Mouse (Mus musculus) limb, embryonic 12.5 days (tissue): Measurements from ENCODE around the gene Tfeb. TPM values are rescaled to one million over a fixed set of nuclear protein-coding genes. Genes with fewer than 3 reads are reported as not detected.

Experiments
- ATAC-seq: fragments of 200-750 bp; cut with Nextera tagmentation; 2 replicates; pipeline ENCODE4 v1.8.0; 2017; ENCODE audit warnings: low read depth, moderate TSS enrichment; ENCODE audit not compliant: insufficient number of reproducible peaks, insufficient read depth, low FRiP score, low TSS enrichment
- H3K27ac ChIP-seq: fragments of 300-500 bp; sonication (generic); 2 replicates; pipeline ENCODE4 v1.5.1; 2016; ENCODE audit warnings: mild to moderate bottlenecking, moderate library complexity
- H3K27me3 ChIP-seq: fragments of 300-500 bp; sonication (generic); 2 replicates; pipeline ENCODE4 v1.6.1; 2016; ENCODE audit warnings: mild to moderate bottlenecking, moderate library complexity
- H3K36me3 ChIP-seq: fragments of 300-500 bp; sonication (generic); 2 replicates; pipeline ENCODE4 v1.6.1; 2016; ENCODE audit warnings: mild to moderate bottlenecking, moderate library complexity
- H3K4me1 ChIP-seq: fragments of 300-500 bp; sonication (generic); replicated peaks from 2 replicates; pipeline ENCODE4 v1.6.1; 2016
- H3K4me2 ChIP-seq: fragments of 300-500 bp; sonication (generic); 2 replicates; pipeline ENCODE4 v1.6.1; 2016; ENCODE audit warnings: mild to moderate bottlenecking, moderate library complexity
- H3K4me3 ChIP-seq: fragments of 300-500 bp; sonication (generic); replicated peaks from 2 replicates; pipeline ENCODE4 v1.5.1; 2016; ENCODE audit warnings: mild to moderate bottlenecking
- H3K9ac ChIP-seq: fragments of 300-500 bp; sonication (generic); replicated peaks from 2 replicates; pipeline ENCODE4 v1.6.1; 2016; ENCODE audit warnings: mild to moderate bottlenecking, moderate library complexity
- H3K9me3 ChIP-seq: fragments of 300-500 bp; sonication (generic); 2 replicates; pipeline ENCODE4 v1.6.1; 2016; ENCODE audit warnings: mild to moderate bottlenecking, moderate library complexity
- WGBS: fragments of 180-500 bp; shearing (Covaris S2); methylation state at CpG from one replicate; pipeline ENCODE4 v1.1.7; 2016; 5-methylcytosine and 5-hydroxymethylcytosine counted together
- polyA plus RNA-seq: library from polyadenylated mRNA; unstranded; fragments of >200 nt; fragmentation: Nextera tagmentation; extraction: Ambion mirVana; gene quantifications from 2 replicates; pipeline ENCODE4 v1.2.1, GENCODE M21; 2016

Gene Tfeb
- polyA plus RNA-seq, 1 experiment from 2014 or later: 8.8 TPM

GRCm38 (mm10) chr17:47792098-47792863 lies 55.5 kb downstream of the Tfeb start:
- no peaks in the 10 kb centered on the region for H3K36me3 ChIP-seq
- no peak overlapping the region for H3K4me3 ChIP-seq
- peaks cover 50% of the 10 kb centered on the region for H3K4me1 ChIP-seq
- no peak overlapping the region for H3K27ac ChIP-seq
- no peak overlapping the region; the same call in 1 of the 2 replicates for H3K9ac ChIP-seq
- peaks cover 22% of the 10 kb centered on the region for H3K27me3 ChIP-seq
- H3K4me2 ChIP-seq: no peak overlapping the region
- 0 out of 2 replicates have a peak, but pooled peaks cover 3% of the 10 kb centered on the region for H3K9me3 ChIP-seq
- ATAC-seq: no peak
- WGBS: 21% methylated on average over 15 of the region's 15 CpGs

- 0 out of 2 replicates have a peak, but pooled peaks cover 3% of the 10 kb centered on the region for H3K9me3 ChIP-seq
- ATAC-seq: peak; percentile 64
- H3K36me3 ChIP-seq: no peaks in the 10 kb centered on the region
- H3K27me3 ChIP-seq: peaks cover 17% of the 10 kb centered on the region
- no peak overlapping the region for H3K9ac ChIP-seq
- no peak overlapping the region for H3K4me2 ChIP-seq
- H3K27ac ChIP-seq: no peak overlapping the region
- WGBS: 12% methylated on average over 9 of the region's 9 CpGs
- H3K4me1 ChIP-seq: peaks cover 39% of the 10 kb centered on the region
- no peak overlapping the region for H3K4me3 ChIP-seq
Measured at GRCm38 (mm10) chr17:47793377-47793776, 56.5 kb downstream of the Tfeb start.

GRCm38 (mm10) chr17:47795446-47795845 lies 58.6 kb downstream of the Tfeb start:
- whole genome bisulfite sequencing: 29% methylated on average over 3 of the region's 3 CpGs
- no peak overlapping the region for H3K4me3 ChIP-seq
- ATAC-seq: no peak
- H3K27me3 ChIP-seq: peaks cover 12% of the 10 kb centered on the region
- no peak overlapping the region for H3K9ac ChIP-seq
- H3K36me3 ChIP-seq: no peaks in the 10 kb centered on the region
- 0 out of 2 replicates have a peak, but pooled peaks cover 3% of the 10 kb centered on the region for H3K9me3 ChIP-seq
- H3K4me1 ChIP-seq: peaks cover 29% of the 10 kb centered on the region
- H3K4me2 ChIP-seq: no peak overlapping the region
- no peak overlapping the region for H3K27ac ChIP-seq

GRCm38 (mm10) chr17:47796156-47796816 lies 59.5 kb downstream of the Tfeb start:
- H3K9me3 ChIP-seq: 0 out of 2 replicates have a peak, but pooled peaks cover 3% of the 10 kb centered on the region
- no peak for ATAC-seq
- H3K27me3 ChIP-seq: peaks cover 9% of the 10 kb centered on the region
- H3K4me1 ChIP-seq: peaks cover 29% of the 10 kb centered on the region
- H3K9ac ChIP-seq: no peak overlapping the region
- H3K27ac ChIP-seq: no peak overlapping the region
- H3K36me3 ChIP-seq: no peaks in the 10 kb centered on the region
- no peak overlapping the region for H3K4me2 ChIP-seq
- no peak overlapping the region for H3K4me3 ChIP-seq
- 35% methylated on average over 16 of the region's 16 CpGs for WGBS

- no peak for ATAC-seq
Measured at GRCm38 (mm10) chr17:47796968-47797367, 60.1 kb downstream of the Tfeb start.

GRCm38 (mm10) chr17:47797383-47797782 lies 60.6 kb downstream of the Tfeb start:
- no peak overlapping the region for H3K4me3 ChIP-seq
- 69% methylated on average over 9 of the region's 9 CpGs for WGBS
- H3K36me3 ChIP-seq: no peaks in the 10 kb centered on the region
- peaks cover 28% of the 10 kb centered on the region for H3K4me1 ChIP-seq
- H3K9ac ChIP-seq: no peak overlapping the region
- no peak for ATAC-seq
- no peaks in the 10 kb centered on the region for H3K27me3 ChIP-seq
- H3K27ac ChIP-seq: no peak overlapping the region
- no peak overlapping the region for H3K4me2 ChIP-seq
- H3K9me3 ChIP-seq: 0 out of 2 replicates have a peak, but pooled peaks cover 3% of the 10 kb centered on the region

More at GRCm38 (mm10) chr17:47796968-47797367, 60.1 kb downstream of the Tfeb start:
- Histone ChIP-seq H3K4me3 (no peak overlapping the region), H3K36me3 (no peaks in the 10 kb centered on the region), H3K9ac (no peak overlapping the region), H3K4me2 (no peak overlapping the region), H3K9me3 (0 out of 2 replicates have a peak, but pooled peaks cover 3% of the 10 kb centered on the region), H3K27ac (no peak overlapping the region), H3K27me3 (peaks cover 3% of the 10 kb centered on the region; the same call in 1 of the 2 replicates), H3K4me1 (peaks cover 28% of the 10 kb centered on the region)
- WGBS: 67% methylated on average over 4 of the region's 4 CpGs

- peaks cover 12% of the 10 kb centered on the region for H3K4me1 ChIP-seq
- no peaks in the 10 kb centered on the region for H3K36me3 ChIP-seq
- whole genome bisulfite sequencing: 14% methylated on average over 8 of the region's 8 CpGs
Measured at GRCm38 (mm10) chr17:47802806-47803205, 66.0 kb downstream of the Tfeb start.

GRCm38 (mm10) chr17:47803662-47804061 lies 66.8 kb downstream of the Tfeb start:
- Histone ChIP-seq H3K27ac (no peak overlapping the region), H3K27me3 (no peaks in the 10 kb centered on the region; the same call in 1 of the 2 replicates), H3K4me3 (no peak overlapping the region), H3K9ac (no peak overlapping the region), H3K4me1 (peaks cover 12% of the 10 kb centered on the region), H3K36me3 (no peaks in the 10 kb centered on the region), H3K9me3 (no peaks in the 10 kb centered on the region), H3K4me2 (no peak overlapping the region)
- 94% methylated on average over 4 of the region's 4 CpGs for WGBS
- ATAC-seq: no peak

More at GRCm38 (mm10) chr17:47802806-47803205, 66.0 kb downstream of the Tfeb start:
- no peak for ATAC-seq
- Histone ChIP-seq H3K9me3 (no peaks in the 10 kb centered on the region), H3K27ac (no peak overlapping the region), H3K9ac (no peak overlapping the region), H3K4me2 (peak overlapping the region; percentile 15), H3K27me3 (no peaks in the 10 kb centered on the region; the same call in 1 of the 2 replicates), H3K4me3 (no peak overlapping the region)

GRCm38 (mm10) chr17:47805047-47805835 lies 68.4 kb downstream of the Tfeb start:
- Histone ChIP-seq H3K27me3 (no peaks in the 10 kb centered on the region; the same call in none of the 2 replicates), H3K36me3 (no peaks in the 10 kb centered on the region), H3K27ac (no peak overlapping the region), H3K9me3 (no peaks in the 10 kb centered on the region), H3K9ac (no peak overlapping the region), H3K4me3 (no peak overlapping the region), H3K4me1 (peaks cover 12% of the 10 kb centered on the region), H3K4me2 (no peak overlapping the region)
- 57% methylated on average over 13 of the region's 13 CpGs for WGBS
- no peak for ATAC-seq

GRCm38 (mm10) chr17:47806230-47806629 lies 69.4 kb downstream of the Tfeb start:
- no peaks in the 10 kb centered on the region for H3K36me3 ChIP-seq
- H3K9me3 ChIP-seq: no peaks in the 10 kb centered on the region
- peaks cover 15% of the 10 kb centered on the region for H3K4me1 ChIP-seq
- H3K4me2 ChIP-seq: no peak overlapping the region
- no peak for ATAC-seq
- WGBS: 67% methylated on average over 9 of the region's 9 CpGs
- no peak overlapping the region for H3K27ac ChIP-seq
- H3K27me3 ChIP-seq: no peaks in the 10 kb centered on the region; the same call in none of the 2 replicates
- no peak overlapping the region for H3K9ac ChIP-seq
- H3K4me3 ChIP-seq: no peak overlapping the region
